Mouse (Mus musculus) urinary bladder, postnatal 0 days (tissue): Measurements from ENCODE around the gene Mob4. TPM values are rescaled to one million over a fixed set of nuclear protein-coding genes. Genes with fewer than 3 reads are reported as not detected.

Experiments used
- polyA plus RNA-seq: library from polyadenylated mRNA; unstranded; fragments of >200 nt; fragmentation: Nextera tagmentation; extraction: Ambion mirVana; gene quantifications from 2 replicates; pipeline ENCODE4 v1.2.1, GENCODE M21; 2015

Mob4 gene
- 102 and 135 TPM in 2 replicates for polyA plus RNA-seq

DNA sequence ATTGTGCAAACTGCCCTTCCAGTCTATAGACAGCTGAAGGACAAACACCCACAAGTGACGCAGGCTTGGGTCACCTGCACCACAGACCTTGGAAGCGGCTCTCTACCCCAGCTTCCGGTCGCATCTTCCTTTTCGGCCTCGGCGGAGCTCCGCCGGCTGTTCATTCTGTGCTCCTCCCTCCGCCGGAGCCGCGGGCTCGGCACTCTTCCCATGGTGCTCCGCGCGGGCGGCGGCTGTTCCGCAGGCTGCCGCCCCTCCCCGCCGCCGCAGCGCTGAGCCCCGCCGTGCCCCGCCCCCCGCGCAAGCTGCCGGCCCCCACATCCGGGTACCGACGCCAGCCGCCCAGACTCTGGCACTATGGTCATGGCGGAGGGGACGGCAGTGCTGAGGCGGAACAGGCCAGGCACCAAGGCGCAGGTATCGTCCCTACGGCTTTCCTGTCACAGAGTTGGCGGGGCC lies at the start of gene Mob4:
Mob4 (plus strand) TSS at position 289 of the 459 bp plus-strand sequence.

GRCm38 (mm10) chr1:55087932-55088610 lies 43.0 kb upstream of the Mob4 start, which contains the start of the genes Hspe1 and Hspd1:
TSS of gene Hspe1 (plus strand) at chr1:55088132.
TSS of gene Hspd1 (minus strand) at chr1:55088243.

Other genes starting within 250 kb of the Mob4 start
- 6.2 and 6.6 TPM in 2 replicates for gene Ankrd44, start 204.8 kb upstream of the Mob4 start, polyA plus RNA-seq
- 145 and 175 TPM in 2 replicates for gene Sf3b1, start 103.8 kb upstream of the Mob4 start, polyA plus RNA-seq
- 46.7 and 59.4 TPM in 2 replicates for gene Coq10b, start 78.5 kb upstream of the Mob4 start, polyA plus RNA-seq
- gene Hspe1, start 43.1 kb upstream of the Mob4 start, polyA plus RNA-seq: 190 and 226 TPM in 2 replicates
- gene Hspd1, start 43.0 kb upstream of the Mob4 start, polyA plus RNA-seq: 129 and 143 TPM in 2 replicates
- gene Rftn2, start 95.6 kb downstream of the Mob4 start, polyA plus RNA-seq: 4.4 and 5.0 TPM in 2 replicates
- 1.4 and 1.7 TPM in 2 replicates for gene Mars2, start 105.9 kb downstream of the Mob4 start, polyA plus RNA-seq
- not detected in 2 replicates for gene Boll, start 232.2 kb downstream of the Mob4 start, polyA plus RNA-seq